Mouse (Mus musculus): ENCODE results near the gene Ssbp2. TPM values are rescaled to one million over a fixed set of nuclear protein-coding genes. Genes with fewer than 3 reads are reported as not detected.

Gene Ssbp2
- polyA plus RNA-seq (2012; rRNA removed), result 21.5 and 29.7 TPM in 2 replicates

DNA sequence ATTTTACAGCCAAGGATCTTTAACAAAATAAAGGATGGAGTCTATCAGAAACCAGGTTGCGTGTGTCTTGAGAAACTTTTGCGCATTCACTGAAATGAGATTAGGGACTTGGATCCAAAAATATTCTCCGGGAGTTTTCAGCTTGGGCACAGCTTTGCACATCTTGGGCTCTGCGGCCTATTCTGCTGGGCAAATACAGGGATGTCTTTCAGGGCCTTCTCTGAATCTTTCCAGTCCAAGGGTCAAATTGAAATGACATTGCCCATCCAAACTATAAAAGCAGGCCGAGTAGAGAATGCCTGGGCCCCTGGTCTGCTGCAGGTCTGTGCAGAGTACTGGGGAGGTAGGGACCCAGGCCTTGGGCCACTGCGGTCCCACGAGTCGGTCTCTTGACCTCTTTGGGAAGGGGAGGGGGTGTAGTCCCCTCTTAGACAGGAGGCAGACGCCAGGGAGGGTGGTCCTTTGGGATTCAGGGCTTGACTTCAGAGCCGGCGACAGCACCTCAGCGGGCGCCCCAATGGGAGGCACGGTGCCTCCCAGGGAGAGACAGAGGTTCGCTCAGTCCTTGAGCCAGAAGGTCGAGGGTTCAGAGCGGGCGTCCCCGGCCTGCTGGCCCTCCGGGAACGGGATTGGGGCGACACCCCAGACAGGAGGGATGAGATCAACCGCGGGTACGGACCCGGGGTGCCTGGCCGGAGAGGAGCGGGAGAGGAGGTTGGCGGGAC is at the start of gene Ssbp2:
Ssbp2 (plus strand) TSS at position 388 of the 725 bp plus-strand sequence.

DNA sequence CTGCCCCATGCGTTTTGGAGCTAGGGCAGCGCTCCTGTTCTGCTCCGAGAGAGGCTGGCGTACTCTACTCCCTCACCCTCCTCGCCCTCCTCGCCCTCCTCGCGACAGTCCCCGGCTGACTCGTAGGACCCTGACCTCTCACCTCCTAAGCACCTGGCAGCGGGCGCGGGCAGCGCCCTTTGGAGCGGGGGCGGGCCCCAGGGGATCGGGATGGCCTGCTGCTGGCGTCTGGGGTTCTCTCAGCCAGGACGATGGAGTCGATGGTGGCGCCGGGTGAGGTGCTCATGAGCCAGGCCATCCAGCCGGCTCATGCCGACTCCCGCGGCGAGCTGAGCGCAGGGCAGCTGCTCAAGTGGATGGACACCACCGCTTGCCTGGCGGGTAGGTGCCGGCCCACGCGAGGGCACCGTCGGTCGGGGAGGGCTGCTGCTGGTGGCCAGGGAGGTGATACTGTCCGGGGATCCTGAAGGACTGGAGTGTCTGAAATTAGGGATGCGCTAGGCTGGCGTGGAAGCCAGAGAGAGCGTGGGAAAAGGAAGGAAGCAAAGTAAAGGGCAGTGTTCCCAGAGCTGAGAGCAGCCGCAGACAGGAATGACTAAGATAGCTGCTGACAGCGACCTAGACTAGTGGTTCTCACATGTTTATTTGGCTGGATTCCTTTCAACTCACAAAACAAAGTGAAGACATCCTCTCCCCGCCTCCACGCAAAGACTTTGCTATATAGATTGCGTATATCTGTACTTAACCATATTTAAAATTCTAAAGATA is 281.4 kb downstream of the Ssbp2 start, which contains the start of gene Acot12:
Acot12 (plus strand) TSS at position 233 of the 768 bp plus-strand sequence.

Other genes with a start within 250 kb of the Ssbp2 start
- 0.81 and 0.87 TPM in 2 replicates for gene Atg10, start 236.3 kb upstream of the Ssbp2 start, polyA plus RNA-seq (2012; rRNA removed)

Measured in ovary, adult 2 months (tissue).